Mouse (Mus musculus): Measurements from ENCODE around the gene Nmt2. TPM values are rescaled to one million over a fixed set of nuclear protein-coding genes. Genes with fewer than 3 reads are reported as not detected.

The Nmt2 gene
- polyA plus RNA-seq, 1 experiment from 2014 or later = 34.2 TPM

DNA sequence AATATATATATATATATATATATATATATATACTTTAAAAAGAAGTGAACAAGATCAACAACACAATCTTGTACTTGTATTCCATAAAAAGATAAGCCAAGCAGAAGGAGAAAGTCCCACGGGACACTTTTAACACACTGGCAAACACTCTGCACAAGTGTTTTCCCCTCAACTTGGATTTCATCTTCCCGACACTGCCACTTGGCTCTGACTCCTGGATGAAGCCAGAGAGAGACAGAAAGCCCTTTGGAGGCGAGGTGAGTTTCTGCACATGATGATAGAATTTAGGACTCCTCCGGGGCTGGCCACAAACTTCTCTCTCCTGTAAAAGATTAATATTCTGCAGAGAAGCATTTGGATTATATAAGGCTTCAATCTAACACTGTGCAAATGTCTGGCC lies 2.7 kb upstream of the Nmt2 start:
- DNase-seq (ENCODE audit: low spot score) (no peak), ATAC-seq (ENCODE audit: low read depth) (no peak)
- Histone ChIP-seq H3K4me1 (ENCODE audit: control insufficient read depth, insufficient read depth, low read length) (peaks cover 12% of the 10 kb centered on the region), H3K36me3 (ENCODE audit: control insufficient read depth, insufficient read depth, low read length) (no peaks in the 10 kb centered on the region), H3K27ac (replicated peaks; ENCODE audit: low read depth, low read length) (no peak overlapping the region), H3K27me3 (replicated peaks; ENCODE audit: control insufficient read depth, insufficient read depth, low read length) (no peaks in the 10 kb centered on the region), H3K9ac (ENCODE audit: low read depth, low read length) (no peak overlapping the region), H3K4me3 (ENCODE audit: low read depth, low read length) (no peak overlapping the region), H3K9me3 (ENCODE audit: control insufficient read depth, low read length) (no peaks in the 10 kb centered on the region), H3K4me2 (ENCODE audit: low read depth, low read length) (no peak overlapping the region)
- whole genome bisulfite sequencing = 71% methylated on average over 4 of the region's 4 CpGs

- peak overlapping the region; percentile 69 for H3K9ac ChIP-seq (ENCODE audit: low read depth, low read length)
- ATAC-seq (ENCODE audit: low read depth) (peak; percentile 1; the same call in 1 of the 2 replicates), DNase-seq (ENCODE audit: low spot score) (no peak)
- H3K4me1 ChIP-seq (ENCODE audit: control insufficient read depth, insufficient read depth, low read length) = peaks cover 12% of the 10 kb centered on the region
- H3K36me3 ChIP-seq (ENCODE audit: control insufficient read depth, insufficient read depth, low read length) = no peaks in the 10 kb centered on the region
- H3K4me2 ChIP-seq (ENCODE audit: low read depth, low read length) = peak overlapping the region; percentile 59
- H3K27me3 ChIP-seq (replicated peaks; ENCODE audit: control insufficient read depth, insufficient read depth, low read length) = no peaks in the 10 kb centered on the region
- H3K4me3 ChIP-seq (ENCODE audit: low read depth, low read length) = peak overlapping the region; percentile 82
- 9% methylated on average over 12 of the region's 12 CpGs for WGBS
- no peaks in the 10 kb centered on the region for H3K9me3 ChIP-seq (ENCODE audit: control insufficient read depth, low read length)
- H3K27ac ChIP-seq (replicated peaks; ENCODE audit: low read depth, low read length) = peak overlapping the region; percentile 88
These were observed 978 bp upstream of the Nmt2 start for GRCm38 (mm10) chr2:3282866-3283601.

- peak; percentile 62 for DNase-seq (ENCODE audit: low spot score)
- no peaks in the 10 kb centered on the region for H3K9me3 ChIP-seq (ENCODE audit: control insufficient read depth, low read length)
- H3K27ac ChIP-seq (replicated peaks; ENCODE audit: low read depth, low read length) = peak overlapping the region; percentile 85
- WGBS = under 1% methylated on average over 26 of the region's 60 CpGs
- peak overlapping the region; percentile 82 for H3K4me3 ChIP-seq (ENCODE audit: low read depth, low read length)
- H3K4me1 ChIP-seq (ENCODE audit: control insufficient read depth, insufficient read depth, low read length) = peaks cover 12% of the 10 kb centered on the region
- peak overlapping the region; percentile 65 for H3K4me2 ChIP-seq (ENCODE audit: low read depth, low read length)
- H3K36me3 ChIP-seq (ENCODE audit: control insufficient read depth, insufficient read depth, low read length) = no peaks in the 10 kb centered on the region
- H3K27me3 ChIP-seq (replicated peaks; ENCODE audit: control insufficient read depth, insufficient read depth, low read length) = no peaks in the 10 kb centered on the region
- peak; percentile 0; the same call in 1 of the 2 replicates for ATAC-seq (ENCODE audit: low read depth)
- H3K9ac ChIP-seq (ENCODE audit: low read depth, low read length) = peak overlapping the region; percentile 74
These were observed 615 bp downstream of the Nmt2 start for GRCm38 (mm10) chr2:3284473-3285180.

DNA sequence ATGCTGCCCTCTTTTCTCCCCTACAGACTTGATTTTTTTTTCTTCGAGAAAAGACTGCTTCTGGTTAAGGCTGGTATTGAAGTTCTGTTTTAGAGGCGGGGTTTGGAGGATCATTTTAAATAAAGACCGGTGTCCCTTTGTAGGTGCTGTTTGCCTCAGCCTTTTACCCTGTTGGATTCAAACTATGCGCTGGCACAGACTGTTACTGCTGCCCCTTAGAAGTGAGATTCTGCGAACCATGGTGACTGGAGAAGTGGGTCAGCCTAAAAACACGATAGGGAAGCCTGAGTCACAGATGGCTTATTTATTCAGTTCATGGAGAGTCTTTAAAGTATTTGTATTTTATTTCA lies 1.1 kb downstream of the Nmt2 start:
- Histone ChIP-seq H3K36me3 (ENCODE audit: control insufficient read depth, insufficient read depth, low read length) (no peaks in the 10 kb centered on the region), H3K27ac (replicated peaks; ENCODE audit: low read depth, low read length) (peak overlapping the region; percentile 85), H3K4me1 (ENCODE audit: control insufficient read depth, insufficient read depth, low read length) (peaks cover 12% of the 10 kb centered on the region), H3K9ac (ENCODE audit: low read depth, low read length) (peak overlapping the region; percentile 74), H3K4me3 (ENCODE audit: low read depth, low read length) (peak overlapping the region; percentile 82), H3K27me3 (replicated peaks; ENCODE audit: control insufficient read depth, insufficient read depth, low read length) (no peaks in the 10 kb centered on the region), H3K4me2 (ENCODE audit: low read depth, low read length) (peak overlapping the region; percentile 65), H3K9me3 (ENCODE audit: control insufficient read depth, low read length) (no peaks in the 10 kb centered on the region)
- 2% methylated on average over 6 of the region's 6 CpGs for WGBS
- no peak for ATAC-seq (ENCODE audit: low read depth)
- DNase-seq (ENCODE audit: low spot score) = no peak

DNA sequence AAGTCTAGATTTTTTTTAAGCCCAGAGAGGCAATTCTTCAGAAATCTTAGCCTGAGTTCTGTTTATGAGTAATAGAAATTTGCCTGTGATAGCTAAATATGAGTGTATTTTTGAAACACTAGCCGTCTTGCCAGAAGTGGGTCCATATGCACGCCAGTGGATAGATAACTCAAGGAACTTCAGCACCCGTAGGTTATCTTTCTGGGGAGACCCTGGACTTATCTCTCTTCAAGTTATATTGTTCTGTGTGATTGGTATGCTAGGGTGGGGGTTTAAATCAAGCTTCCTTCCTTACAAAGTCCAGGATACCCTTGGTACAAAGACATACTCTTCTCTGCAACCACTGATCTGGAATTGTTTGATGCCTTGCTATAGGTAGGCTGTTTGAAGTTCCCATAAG lies 1.7 kb downstream of the Nmt2 start:
- no peak for ATAC-seq (ENCODE audit: low read depth)
- Histone ChIP-seq H3K27ac (replicated peaks; ENCODE audit: low read depth, low read length) (no peak overlapping the region), H3K4me1 (ENCODE audit: control insufficient read depth, insufficient read depth, low read length) (peaks cover 12% of the 10 kb centered on the region), H3K4me2 (ENCODE audit: low read depth, low read length) (peak overlapping the region; percentile 65), H3K27me3 (replicated peaks; ENCODE audit: control insufficient read depth, insufficient read depth, low read length) (no peaks in the 10 kb centered on the region), H3K9ac (ENCODE audit: low read depth, low read length) (no peak overlapping the region; the same call in 1 of the 2 replicates), H3K36me3 (ENCODE audit: control insufficient read depth, insufficient read depth, low read length) (no peaks in the 10 kb centered on the region), H3K4me3 (ENCODE audit: low read depth, low read length) (peak overlapping the region; percentile 82), H3K9me3 (ENCODE audit: control insufficient read depth, low read length) (no peaks in the 10 kb centered on the region)
- no peak for DNase-seq (ENCODE audit: low spot score)
- WGBS = 77% methylated on average over 3 of the region's 3 CpGs

GRCm38 (mm10) chr2:3286243-3286642 lies 2.2 kb downstream of the Nmt2 start:
- H3K27me3 ChIP-seq (replicated peaks; ENCODE audit: control insufficient read depth, insufficient read depth, low read length) = no peaks in the 10 kb centered on the region
- ATAC-seq (ENCODE audit: low read depth) (no peak), DNase-seq (ENCODE audit: low spot score) (no peak)
- H3K4me2 ChIP-seq (ENCODE audit: low read depth, low read length) = no peak overlapping the region
- no peaks in the 10 kb centered on the region for H3K9me3 ChIP-seq (ENCODE audit: control insufficient read depth, low read length)
- no peak overlapping the region for H3K9ac ChIP-seq (ENCODE audit: low read depth, low read length)
- H3K36me3 ChIP-seq (ENCODE audit: control insufficient read depth, insufficient read depth, low read length) = no peaks in the 10 kb centered on the region
- H3K4me1 ChIP-seq (ENCODE audit: control insufficient read depth, insufficient read depth, low read length) = peaks cover 12% of the 10 kb centered on the region
- H3K27ac ChIP-seq (replicated peaks; ENCODE audit: low read depth, low read length) = no peak overlapping the region
- WGBS = 72% methylated on average over 2 of the region's 2 CpGs
- no peak overlapping the region for H3K4me3 ChIP-seq (ENCODE audit: low read depth, low read length)

DNA sequence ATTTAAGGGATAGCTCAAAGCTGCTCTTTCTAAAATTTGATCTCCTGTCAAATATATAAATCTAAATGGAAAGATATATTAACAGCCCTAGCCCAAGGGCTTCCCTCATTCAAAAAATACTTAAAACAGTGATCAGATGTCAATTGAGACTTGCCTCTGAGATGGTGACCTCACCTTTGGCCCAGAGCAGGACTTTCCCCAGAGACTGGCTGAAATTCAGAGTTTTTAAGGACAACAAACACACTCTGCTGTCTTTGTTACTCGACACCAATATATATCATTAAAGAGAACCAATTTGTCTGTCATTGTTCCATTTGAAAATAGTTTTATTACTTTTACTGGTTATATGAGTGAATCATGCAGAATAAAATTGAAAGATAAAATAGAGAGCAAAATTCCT lies 5.6 kb downstream of the Nmt2 start:
- ATAC-seq (ENCODE audit: low read depth) (no peak), DNase-seq (ENCODE audit: low spot score) (no peak)
- 73% methylated on average over 1 of the region's 1 CpGs for WGBS
- Histone ChIP-seq H3K4me2 (ENCODE audit: low read depth, low read length) (no peak overlapping the region), H3K4me3 (ENCODE audit: low read depth, low read length) (no peak overlapping the region), H3K9ac (ENCODE audit: low read depth, low read length) (no peak overlapping the region), H3K4me1 (ENCODE audit: control insufficient read depth, insufficient read depth, low read length) (peaks cover 6% of the 10 kb centered on the region), H3K27me3 (replicated peaks; ENCODE audit: control insufficient read depth, insufficient read depth, low read length) (no peaks in the 10 kb centered on the region), H3K36me3 (ENCODE audit: control insufficient read depth, insufficient read depth, low read length) (no peaks in the 10 kb centered on the region), H3K27ac (replicated peaks; ENCODE audit: low read depth, low read length) (no peak overlapping the region), H3K9me3 (ENCODE audit: control insufficient read depth, low read length) (no peaks in the 10 kb centered on the region)

DNA sequence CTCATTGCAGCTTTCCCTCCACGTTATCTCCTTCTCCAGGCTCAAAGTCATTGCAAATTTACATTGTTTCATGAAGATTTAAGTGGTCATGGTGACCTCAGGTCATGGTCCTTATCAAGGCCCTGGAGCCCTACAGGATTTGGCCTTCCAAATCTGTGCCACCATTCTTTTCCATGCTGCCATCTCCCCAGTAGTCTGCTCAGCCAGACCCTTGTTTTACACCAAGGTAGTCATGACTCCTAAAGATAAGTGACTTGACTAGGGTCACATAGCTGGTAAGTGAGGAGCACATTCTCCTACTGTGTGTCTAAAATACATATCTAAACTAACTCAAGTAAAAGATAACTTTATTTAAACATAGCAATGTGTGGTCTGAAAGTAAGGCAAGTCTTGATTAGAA lies 8.2 kb downstream of the Nmt2 start:
- H3K27me3 ChIP-seq (replicated peaks; ENCODE audit: control insufficient read depth, insufficient read depth, low read length) = no peaks in the 10 kb centered on the region
- H3K27ac ChIP-seq (replicated peaks; ENCODE audit: low read depth, low read length) = no peak overlapping the region
- H3K36me3 ChIP-seq (ENCODE audit: control insufficient read depth, insufficient read depth, low read length) = no peaks in the 10 kb centered on the region
- ATAC-seq (ENCODE audit: low read depth) (no peak), DNase-seq (ENCODE audit: low spot score) (no peak)
- no peak overlapping the region for H3K9ac ChIP-seq (ENCODE audit: low read depth, low read length)
- no peak overlapping the region for H3K4me2 ChIP-seq (ENCODE audit: low read depth, low read length)
- no peaks in the 10 kb centered on the region for H3K4me1 ChIP-seq (ENCODE audit: control insufficient read depth, insufficient read depth, low read length)
- no peak overlapping the region for H3K4me3 ChIP-seq (ENCODE audit: low read depth, low read length)
- 91% methylated on average over 1 of the region's 1 CpGs for WGBS
- H3K9me3 ChIP-seq (ENCODE audit: control insufficient read depth, low read length) = no peaks in the 10 kb centered on the region
